Mouse (Mus musculus) thymus, adult 2 months (tissue): Measurements from ENCODE around the gene 1700057G04Rik.

ENCODE experiments used
- CTCF ChIP-seq: fragments of 200-500 bp; IDR thresholded peaks from 2 replicates; pipeline ENCODE4 v1.5.1; 2012; ENCODE audit warnings: mild to moderate bottlenecking, control low read depth, low read length, moderate library complexity, borderline replicate concordance; ENCODE audit not compliant: control insufficient read depth, poor library complexity, insufficient read depth; ENCODE audit errors: extremely low read depth
- POLR2A ChIP-seq: fragments of 200-500 bp; IDR thresholded peaks from 2 replicates; pipeline ENCODE4 v1.6.1; 2012; ENCODE audit warnings: mild to moderate bottlenecking, low read length, control low read depth, moderate library complexity; ENCODE audit not compliant: control insufficient read depth, poor library complexity, insufficient read depth; ENCODE audit errors: extremely low read depth

DNA sequence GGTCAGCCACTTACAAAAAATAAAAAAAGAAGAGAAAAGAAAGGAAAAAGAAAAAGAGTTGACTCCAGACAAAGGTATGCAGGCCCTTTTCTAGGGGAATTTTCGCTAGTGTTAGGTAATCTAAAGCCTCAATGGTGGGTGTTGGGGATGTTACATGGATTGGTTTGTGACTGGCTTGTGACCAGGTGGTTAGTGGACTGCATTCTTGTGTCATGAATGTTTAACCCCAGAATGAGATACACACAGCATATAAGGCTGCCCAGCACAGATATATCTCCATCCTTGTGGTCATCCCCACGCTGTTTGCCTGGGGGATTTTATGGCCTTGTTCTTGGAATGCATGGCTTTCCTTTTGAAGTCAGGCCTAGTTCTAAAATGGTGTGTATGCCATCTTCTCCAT is 35.9 kb upstream of the 1700057G04Rik start:
- no peak for TF ChIP-seq POLR2A
- TF ChIP-seq CTCF: no peak
